Mouse (Mus musculus): ENCODE results near the gene Sh3gl3.

Sh3gl3 gene

GRCm38 (mm10) chr7:82282464-82282863 lies 108.8 kb downstream of the Sh3gl3 start:
- no peak for DNase-seq (ENCODE audit: extremely low spot score, low spot score)

- no peak for DNase-seq (ENCODE audit: extremely low spot score, low spot score)
These were observed 113.6 kb downstream of the Sh3gl3 start for GRCm38 (mm10) chr7:82287242-82287641.

- no peak for DNase-seq (ENCODE audit: extremely low spot score, low spot score)
These were observed 119.8 kb downstream of the Sh3gl3 start for GRCm38 (mm10) chr7:82293441-82293840.

- no peak for DNase-seq (ENCODE audit: extremely low spot score, low spot score)
These were observed 120.4 kb downstream of the Sh3gl3 start for GRCm38 (mm10) chr7:82294083-82294482.

GRCm38 (mm10) chr7:82294611-82295010 lies 121.0 kb downstream of the Sh3gl3 start:
- DNase-seq (ENCODE audit: extremely low spot score, low spot score), result no peak

DNA sequence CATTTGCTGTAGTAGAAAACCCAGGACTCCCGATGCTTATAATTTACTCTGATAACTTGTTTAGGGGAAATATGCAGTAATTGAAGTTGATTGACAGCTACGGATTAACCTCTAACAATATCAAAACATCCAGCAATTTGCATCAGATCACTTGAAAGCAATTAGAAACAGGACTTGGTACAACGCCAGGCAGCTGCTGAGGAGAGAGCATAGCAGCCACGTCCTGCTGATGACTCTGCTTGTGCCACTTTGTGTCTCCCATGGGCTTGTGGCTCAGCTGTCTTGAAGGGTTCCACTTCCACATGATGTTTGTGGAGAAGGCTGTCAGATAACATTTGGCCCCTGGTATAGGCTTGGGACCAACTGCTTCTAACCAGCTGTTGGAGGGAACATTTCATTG lies 134.8 kb downstream of the Sh3gl3 start:
- DNase-seq (ENCODE audit: extremely low spot score, low spot score), result no peak

GRCm38 (mm10) chr7:82318515-82318914 lies 144.9 kb downstream of the Sh3gl3 start:
- DNase-seq (ENCODE audit: extremely low spot score, low spot score), result no peak

DNA sequence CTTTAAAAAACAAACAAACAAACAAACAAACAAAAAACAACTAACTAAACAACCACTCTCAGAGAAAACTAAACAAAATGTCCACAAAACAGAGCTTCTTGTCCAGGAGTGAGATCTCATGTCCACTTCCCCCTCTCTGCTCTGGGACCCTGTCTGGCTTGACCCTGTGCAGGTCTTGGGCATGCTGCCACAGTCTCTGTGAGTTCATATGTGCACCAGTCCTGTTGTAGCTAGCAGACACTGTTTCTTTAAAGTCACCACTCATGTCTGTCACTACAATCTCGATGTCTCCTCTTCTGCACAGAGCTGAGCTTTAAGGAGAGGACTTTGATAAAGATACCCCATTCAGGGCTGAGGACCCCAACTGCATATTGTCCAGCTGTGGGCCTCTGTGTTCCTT lies 153.0 kb downstream of the Sh3gl3 start:
- DNase-seq (ENCODE audit: extremely low spot score, low spot score), result no peak

DNA sequence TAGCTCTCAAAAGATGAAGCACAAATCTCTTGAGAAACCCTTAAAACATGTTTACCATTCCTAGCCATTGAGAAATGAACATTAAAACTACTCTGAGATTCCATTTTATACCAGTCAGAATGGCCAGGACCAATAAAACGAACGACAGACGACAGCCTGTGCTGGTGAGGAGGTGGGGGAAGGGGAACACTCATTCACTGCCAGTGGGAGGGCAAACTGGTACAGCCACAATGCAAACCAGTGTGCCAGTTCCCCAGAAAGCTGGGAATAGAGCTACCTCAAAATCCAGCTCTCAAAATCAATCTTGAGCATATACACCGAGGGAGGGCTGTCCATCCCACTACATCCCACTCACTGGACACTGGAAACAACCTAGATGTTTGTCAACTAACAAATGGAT lies 153.6 kb downstream of the Sh3gl3 start:
- no peak for DNase-seq (ENCODE audit: extremely low spot score, low spot score)

DNA sequence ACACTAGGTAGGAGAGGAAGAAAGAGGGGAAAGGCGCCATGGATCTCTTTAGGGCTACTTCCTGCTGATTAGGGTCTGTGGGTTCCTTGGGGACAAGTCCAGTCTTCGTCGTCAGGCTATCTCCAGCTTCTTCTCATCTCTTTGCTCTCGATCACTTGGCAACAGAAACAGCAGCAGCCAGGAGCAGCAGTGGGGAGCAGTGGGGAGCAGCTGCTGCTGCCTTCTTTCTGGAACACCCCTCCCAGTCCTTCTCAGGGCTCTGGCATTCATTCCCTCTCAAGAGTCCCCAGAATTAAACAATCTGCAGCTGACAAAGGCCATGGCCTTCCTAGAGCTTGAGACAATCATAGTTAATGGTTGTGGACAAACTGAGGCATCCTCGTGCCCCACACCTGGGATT lies 154.2 kb downstream of the Sh3gl3 start:
- DNase-seq (ENCODE audit: extremely low spot score, low spot score), result no peak

- DNase-seq (ENCODE audit: extremely low spot score, low spot score), result no peak
These were observed 156.2 kb downstream of the Sh3gl3 start for GRCm38 (mm10) chr7:82329831-82330230.

GRCm38 (mm10) chr7:82330860-82331259 lies 157.2 kb downstream of the Sh3gl3 start:
- no peak for DNase-seq (ENCODE audit: extremely low spot score, low spot score)

DNA sequence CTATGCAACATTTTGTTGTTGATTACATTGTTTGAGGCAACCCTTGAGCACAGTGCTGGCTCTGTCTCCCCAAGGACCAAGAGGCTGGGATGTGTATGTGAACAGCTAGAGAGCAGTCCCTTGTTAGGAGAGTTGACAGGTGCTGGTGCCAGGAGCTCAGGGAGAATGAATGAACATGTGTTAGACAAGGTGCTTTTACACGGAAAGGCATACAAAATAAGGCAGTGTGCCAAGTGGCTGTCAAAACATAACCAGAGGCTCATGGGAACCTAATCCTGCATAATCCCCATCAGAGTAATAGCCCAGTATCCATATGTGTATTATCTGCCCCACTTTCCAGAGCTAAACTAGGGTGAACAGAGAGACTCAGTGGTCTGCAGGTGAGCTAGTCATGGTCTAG lies 160.4 kb downstream of the Sh3gl3 start:
- no peak for DNase-seq (ENCODE audit: extremely low spot score, low spot score)

- peak; percentile 65 for DNase-seq (ENCODE audit: extremely low spot score, low spot score)
These were observed 161.8 kb downstream of the Sh3gl3 start, which contains the start of gene Adamtsl3 for GRCm38 (mm10) chr7:82335211-82336121. Gene Adamtsl3, plus strand, starts transcription at chr7:82335694.

- no peak for DNase-seq (ENCODE audit: extremely low spot score, low spot score)
These were observed 162.5 kb downstream of the Sh3gl3 start for GRCm38 (mm10) chr7:82336132-82336531.

GRCm38 (mm10) chr7:82338121-82338520 lies 164.5 kb downstream of the Sh3gl3 start:
- DNase-seq (ENCODE audit: extremely low spot score, low spot score), result no peak

DNA sequence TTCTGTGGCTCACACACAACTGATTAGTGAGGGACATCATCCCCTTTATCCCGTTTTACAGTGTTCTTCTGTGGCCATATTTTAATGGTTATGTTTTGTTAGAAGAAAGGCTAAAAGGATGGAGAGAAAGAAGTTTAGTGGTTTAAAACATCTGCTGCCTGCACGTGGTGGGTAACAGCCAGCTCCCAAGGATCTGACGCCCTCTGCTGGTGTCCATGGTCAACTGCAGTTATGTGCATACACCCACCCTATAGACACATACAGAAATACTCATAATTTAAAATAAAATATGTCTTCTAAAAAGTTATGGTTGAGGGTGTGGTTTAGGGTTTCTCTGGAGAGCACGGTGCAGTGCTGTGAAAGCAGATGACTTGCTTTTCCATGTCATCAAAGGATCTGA lies 164.9 kb downstream of the Sh3gl3 start:
- DNase-seq (ENCODE audit: extremely low spot score, low spot score), result no peak

DNA sequence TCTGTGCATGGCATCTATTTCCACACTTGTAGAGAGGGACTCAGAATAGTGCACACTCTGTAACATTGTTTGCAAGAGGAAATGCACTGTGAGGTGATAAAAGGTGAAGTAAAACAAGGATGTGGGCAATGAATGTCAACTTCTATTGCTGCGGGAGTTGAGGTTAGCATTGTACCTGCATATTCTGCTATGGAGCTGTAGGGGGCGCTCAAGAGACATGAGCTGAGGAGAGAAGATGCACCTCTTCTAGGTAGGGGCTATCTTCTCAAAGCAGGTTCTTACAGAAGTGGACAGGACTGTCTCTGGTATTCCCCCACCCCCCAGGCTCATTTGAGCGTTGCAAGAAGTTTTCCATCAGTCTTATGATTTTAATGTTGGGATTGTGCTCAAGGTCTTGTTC lies 165.6 kb downstream of the Sh3gl3 start:
- DNase-seq (ENCODE audit: extremely low spot score, low spot score), result no peak

DNA sequence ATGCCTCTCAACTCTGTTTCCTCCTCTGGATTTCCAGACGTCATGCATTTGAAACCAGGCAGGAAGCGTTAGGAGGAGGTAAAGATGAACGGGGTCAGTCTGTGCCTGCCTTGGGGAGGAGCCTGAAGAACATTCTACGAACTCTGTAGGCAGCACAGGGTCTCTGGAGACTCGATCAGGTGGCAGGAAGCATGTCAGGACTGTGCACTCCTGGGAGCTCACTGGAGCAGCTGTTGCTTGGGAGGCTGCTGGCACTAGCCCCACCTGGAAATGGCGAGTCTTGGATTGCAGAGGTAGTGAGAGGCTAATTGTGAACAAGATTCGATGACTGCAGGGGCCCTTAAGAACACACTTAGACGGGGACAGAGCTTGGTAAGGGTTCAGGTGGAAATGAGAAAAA lies 167.8 kb downstream of the Sh3gl3 start:
- no peak for DNase-seq (ENCODE audit: extremely low spot score, low spot score)

- DNase-seq (ENCODE audit: extremely low spot score, low spot score), result no peak
These were observed 173.1 kb downstream of the Sh3gl3 start for GRCm38 (mm10) chr7:82346706-82347105.

- no peak for DNase-seq (ENCODE audit: extremely low spot score, low spot score)
These were observed 176.2 kb downstream of the Sh3gl3 start for GRCm38 (mm10) chr7:82349796-82350195.

GRCm38 (mm10) chr7:82350421-82350820 lies 176.8 kb downstream of the Sh3gl3 start:
- DNase-seq (ENCODE audit: extremely low spot score, low spot score), result no peak

Data from neural tube, embryonic 10.5 days (tissue).